ENCODE assay signal across 8 mouse cellular contexts in the genomic region with DNA sequence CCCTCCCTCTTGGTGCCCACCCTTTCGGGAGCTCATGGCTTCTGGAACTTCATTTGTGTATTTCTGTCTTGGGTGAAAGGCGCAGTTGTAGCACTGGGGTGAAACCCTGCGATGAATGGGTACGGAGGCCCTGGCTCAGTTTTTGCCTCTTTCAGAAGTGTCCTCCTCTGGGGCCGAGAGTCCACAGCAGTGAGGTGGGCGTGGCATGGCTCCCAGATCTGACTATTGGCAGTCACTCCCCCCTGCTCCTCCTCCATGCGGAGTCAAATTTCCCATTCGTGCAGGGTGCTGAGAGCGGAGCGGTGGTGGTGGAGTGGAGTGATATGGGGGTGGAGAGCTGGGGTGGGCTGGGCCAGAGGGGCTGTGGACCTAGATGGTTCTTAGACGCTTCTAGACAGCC. TPM values are rescaled to one million over a fixed set of nuclear protein-coding genes. Genes with fewer than 3 reads are reported as not detected.
DNase-seq lines count a peak whose midpoint lies in the region; ATAC-seq and TF ChIP-seq lines count a peak whose summit lies in the region.

No protein-coding gene starts in this region.

- no peak for DNase-seq in midbrain, postnatal 0 days (ENCODE audit: low spot score)
- peak; percentile 63 for DNase-seq in limb, embryonic 14.5 days (ENCODE audit: low spot score)
- DNase-seq in retina, embryonic 14.5 days (ENCODE audit: low spot score) = peak; percentile 55
- no peak for DNase-seq in frontal cortex, postnatal 14 days (ENCODE audit: low spot score in 2 of 2)
- no peak for DNase-seq in layer of hippocampus, postnatal 36 days
- DNase-seq in left cerebral cortex, adult 8-10 months (ENCODE audit: low spot score in 2 of 2) = no peak

- H3K4me1 ChIP-seq in midbrain, embryonic 12.5 days = peaks cover 4% of the 10 kb centered on the region; the same call in 1 of the 2 replicates
- H3K4me1 ChIP-seq in midbrain, postnatal 0 days (ENCODE audit: insufficient read depth, low read length) = no peaks in the 10 kb centered on the region
- H3K4me1 ChIP-seq in heart, embryonic 14.5 days (ENCODE audit: control insufficient read depth in 2 of 2, insufficient read depth in 2 of 2, low read length in 2 of 2) = peaks cover 2 to 5% of the 10 kb centered on the region in 2 experiments; a peak in 2 of 4 replicates
- H3K4me1 ChIP-seq in limb, embryonic 14.5 days (ENCODE audit: control insufficient read depth, insufficient read depth, low read length) = 0 out of 2 replicates have a peak, but pooled peaks cover 3% of the 10 kb centered on the region

- WGBS in midbrain, embryonic 12.5 days = 25% methylated on average over 11 of the region's 11 CpGs
- WGBS in midbrain, postnatal 0 days = 33% methylated on average over 11 of the region's 11 CpGs
- WGBS in heart, embryonic 14.5 days = 21% methylated on average over 11 of the region's 11 CpGs
- WGBS in limb, embryonic 14.5 days = 18% methylated on average over 9 of the region's 11 CpGs

- no peak for TF ChIP-seq CTCF in midbrain, postnatal 0 days (IDR thresholded peaks at IDR 0.05)

- TF ChIP-seq POLR2A in limb, embryonic 14.5 days (IDR thresholded peaks at IDR 0.05; ENCODE audit: borderline replicate concordance, extremely low read depth, insufficient read depth, insufficient read length) = no peak

- peaks cover 11% of the 10 kb centered on the region; the same call in 1 of the 2 replicates for H3K27me3 ChIP-seq in midbrain, embryonic 12.5 days
- H3K27me3 ChIP-seq in midbrain, postnatal 0 days (ENCODE audit: insufficient read depth, low read length) = no peaks in the 10 kb centered on the region; the same call in 1 of the 2 replicates
- H3K27me3 ChIP-seq in heart, embryonic 14.5 days (ENCODE audit: control insufficient read depth, insufficient read depth, low read length) = peaks cover 15% of the 10 kb centered on the region; the same call in 1 of the 2 replicates
- no peaks in the 10 kb centered on the region for H3K27me3 ChIP-seq in limb, embryonic 14.5 days (ENCODE audit: control insufficient read depth, insufficient read depth, low read length)

- no peak overlapping the region for H3K9ac ChIP-seq in midbrain, embryonic 12.5 days (replicated peaks)
- H3K9ac ChIP-seq in midbrain, postnatal 0 days (replicated peaks; ENCODE audit: low read length, poor library complexity, severe bottlenecking) = no peak overlapping the region
- peak overlapping the region; percentile 3; the same call in 1 of the 2 replicates for H3K9ac ChIP-seq in heart, embryonic 14.5 days (ENCODE audit: low read length)
- no peak overlapping the region for H3K9ac ChIP-seq in limb, embryonic 14.5 days (ENCODE audit: low read depth, low read length, severe bottlenecking)

- H3K27ac ChIP-seq in midbrain, embryonic 12.5 days (replicated peaks) = no peak overlapping the region
- no peak overlapping the region for H3K27ac ChIP-seq in midbrain, postnatal 0 days (ENCODE audit: low read depth, low read length)
- no peak overlapping the region for H3K27ac ChIP-seq in heart, embryonic 14.5 days (replicated peaks in 1 of 2; ENCODE audit: control insufficient read depth in 1 of 2, insufficient read depth in 1 of 2, low read depth in 2 of 2, low read length in 2 of 2)
- H3K27ac ChIP-seq in limb, embryonic 14.5 days (replicated peaks; ENCODE audit: low read depth, low read length) = no peak overlapping the region

- H3K36me3 ChIP-seq in midbrain, embryonic 12.5 days = no peaks in the 10 kb centered on the region
- no peaks in the 10 kb centered on the region for H3K36me3 ChIP-seq in midbrain, postnatal 0 days (ENCODE audit: insufficient read depth, low read length)
- H3K36me3 ChIP-seq in heart, embryonic 14.5 days (ENCODE audit: control insufficient read depth, insufficient read depth, low read length) = no peaks in the 10 kb centered on the region
- H3K36me3 ChIP-seq in limb, embryonic 14.5 days (ENCODE audit: control insufficient read depth, insufficient read depth, low read length) = no peaks in the 10 kb centered on the region

- no peaks in the 10 kb centered on the region for H3K9me3 ChIP-seq in midbrain, embryonic 12.5 days
- H3K9me3 ChIP-seq in midbrain, postnatal 0 days (ENCODE audit: low read length) = no peaks in the 10 kb centered on the region
- no peaks in the 10 kb centered on the region for H3K9me3 ChIP-seq in heart, embryonic 14.5 days (ENCODE audit: control insufficient read depth, low read length)
- no peaks in the 10 kb centered on the region for H3K9me3 ChIP-seq in limb, embryonic 14.5 days (ENCODE audit: control insufficient read depth, low read length)

- ATAC-seq in midbrain, embryonic 12.5 days (ENCODE audit: low FRiP score, low read depth) = no peak
- no peak for ATAC-seq in midbrain, postnatal 0 days (ENCODE audit: low FRiP score)
- ATAC-seq in heart, embryonic 14.5 days (ENCODE audit: insufficient number of reproducible peaks, insufficient read depth, low FRiP score, low read depth) = no peak
- ATAC-seq in limb, embryonic 14.5 days (ENCODE audit: low FRiP score, low read depth) = no peak

- no peak overlapping the region for H3K4me3 ChIP-seq in midbrain, embryonic 12.5 days
- H3K4me3 ChIP-seq in midbrain, postnatal 0 days (ENCODE audit: low read depth, low read length) = no peak overlapping the region
- no peak overlapping the region for H3K4me3 ChIP-seq in heart, embryonic 14.5 days (ENCODE audit: control insufficient read depth in 1 of 2, insufficient read depth in 1 of 2, low read depth in 1 of 2, low read length in 2 of 2)
- H3K4me3 ChIP-seq in limb, embryonic 14.5 days (replicated peaks; ENCODE audit: low read length) = no peak overlapping the region

- peak overlapping the region; percentile 28; the same call in 1 of the 2 replicates for H3K4me2 ChIP-seq in midbrain, embryonic 12.5 days (replicated peaks)
- H3K4me2 ChIP-seq in midbrain, postnatal 0 days (ENCODE audit: low read depth, low read length, poor library complexity, severe bottlenecking) = no peak overlapping the region
- H3K4me2 ChIP-seq in heart, embryonic 14.5 days (ENCODE audit: low read length) = peak overlapping the region; percentile 36
- peak overlapping the region; percentile 30; the same call in 1 of the 2 replicates for H3K4me2 ChIP-seq in limb, embryonic 14.5 days (replicated peaks; ENCODE audit: low read depth, low read length, severe bottlenecking)

RNA-seq across cellular contexts. Expression of gene Ccn5, which starts 3.1 kb away (rescaled TPM):
- 0.33 TPM in 1 of 2 replicates, not detected in the other for polyA plus RNA-seq in midbrain, embryonic 12.5 days (2016; fragmentation: Nextera tagmentation; extraction: Ambion mirVana)
- 0.19 and 0.22 TPM in 2 replicates for total RNA-seq in midbrain, postnatal 0 days (2014; rRNA removed)
- polyA plus RNA-seq in midbrain, postnatal 0 days (2015; fragmentation: Nextera tagmentation; extraction: Ambion mirVana) = 0.32 and 0.69 TPM in 2 replicates
- 0.34 and 0.57 TPM in 2 replicates for polyA plus RNA-seq in heart, embryonic 14.5 days (2014; fragmentation: Nextera tagmentation; extraction: Ambion mirVana)
- polyA plus RNA-seq in limb, embryonic 14.5 days (2012; rRNA removed) = 0.23 and 0.51 TPM in 2 replicates
- 0.70 and 1.1 TPM in 2 replicates for polyA plus RNA-seq in limb, embryonic 14.5 days (2014; fragmentation: Nextera tagmentation; extraction: Ambion mirVana)
- under 1 TPM in 1 of 2 experiments, not detected in 1; 0.35 TPM for total RNA-seq in layer of hippocampus, postnatal 36 days (2021)
- total RNA-seq in left cerebral cortex, adult 8-10 months (2022) = under 1 TPM in 1 of 4 experiments, not detected in 3; 0.18 TPM

RNA-seq across cellular contexts. Expression of gene Kcnk15, which starts 29.7 kb away (rescaled TPM):
- polyA plus RNA-seq in midbrain, embryonic 12.5 days (2016; fragmentation: Nextera tagmentation; extraction: Ambion mirVana) = not detected in 2 replicates
- 0.11 TPM in 1 of 2 replicates, not detected in the other for total RNA-seq in midbrain, postnatal 0 days (2014; rRNA removed)
- polyA plus RNA-seq in midbrain, postnatal 0 days (2015; fragmentation: Nextera tagmentation; extraction: Ambion mirVana) = 0.12 and 0.25 TPM in 2 replicates
- polyA plus RNA-seq in heart, embryonic 14.5 days (2014; fragmentation: Nextera tagmentation; extraction: Ambion mirVana) = not detected in 2 replicates
- not detected in 2 replicates for polyA plus RNA-seq in limb, embryonic 14.5 days (2012; rRNA removed)
- not detected in 2 replicates for polyA plus RNA-seq in limb, embryonic 14.5 days (2014; fragmentation: Nextera tagmentation; extraction: Ambion mirVana)
- not detected for total RNA-seq in layer of hippocampus, postnatal 36 days (2021)
- total RNA-seq in left cerebral cortex, adult 8-10 months (2022) = under 1 TPM; 0.19 to 0.27 (median 0.25) TPM

Comparison
In these comparisons a context has a peak if more than half of its experiments do, and no peak if none do; other contexts are left out.
1. DNase-seq: peak in limb, embryonic 14.5 days (single experiment) and retina, embryonic 14.5 days (single experiment); none in midbrain, postnatal 0 days (single experiment), frontal cortex, postnatal 14 days (0 of 2), layer of hippocampus, postnatal 36 days (0 of 2) and left cerebral cortex, adult 8-10 months (0 of 2).